Mouse (Mus musculus) hematopoietic stem cell, adult 5-6 weeks (primary cell): Measurements from ENCODE around the gene Cemip. TPM values are rescaled to one million over a fixed set of nuclear protein-coding genes. Genes with fewer than 3 reads are reported as not detected.

ENCODE experiments used
- ATAC-seq, 2 experiments: fragments of 125-278 bp in 1 of 2; replicated peaks in 1 of 2; 2 replicates each; pipeline ENCODE4 v1.8.0; 2016 to 2017; ENCODE audit warnings: inconsistent platforms in 2 of 2, mild to moderate bottlenecking in 2 of 2, moderate number of reproducible peaks in 2 of 2, low read depth in 1 of 2, moderate TSS enrichment in 1 of 2; ENCODE audit not compliant: low FRiP score in 2 of 2, poor library complexity in 2 of 2, severe bottlenecking in 2 of 2, insufficient read depth in 1 of 2, low TSS enrichment in 1 of 2
- total RNA-seq: library from RNA; stranded (forward); fragments of 172-1452, 232-1000 nt; gene quantifications from 2 replicates; pipeline ENCODE4 v1.2.3, GENCODE M21; 2017

Cemip gene
- total RNA-seq, 1 experiment from 2014 or later: not detected

DNA sequence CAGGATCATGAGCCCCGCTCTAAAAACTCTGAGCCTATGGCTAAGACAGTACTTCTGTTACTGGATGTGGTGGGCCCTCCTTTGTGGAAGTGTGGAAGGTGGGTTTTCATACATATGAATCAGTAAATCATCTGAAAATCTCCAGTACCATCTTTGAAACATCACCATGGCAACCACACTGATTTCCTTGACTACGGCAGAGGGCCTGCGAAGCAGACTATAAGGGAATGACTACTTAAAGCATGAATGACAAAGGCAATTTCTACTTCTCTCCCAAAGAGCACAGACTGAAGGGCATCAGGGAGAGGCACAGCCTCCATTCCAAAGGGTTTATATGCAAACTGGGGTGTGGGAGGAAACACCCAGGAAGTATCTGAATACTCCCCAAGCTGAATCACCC lies 84.8 kb downstream of the Cemip start:
- ATAC-seq: no peak

DNA sequence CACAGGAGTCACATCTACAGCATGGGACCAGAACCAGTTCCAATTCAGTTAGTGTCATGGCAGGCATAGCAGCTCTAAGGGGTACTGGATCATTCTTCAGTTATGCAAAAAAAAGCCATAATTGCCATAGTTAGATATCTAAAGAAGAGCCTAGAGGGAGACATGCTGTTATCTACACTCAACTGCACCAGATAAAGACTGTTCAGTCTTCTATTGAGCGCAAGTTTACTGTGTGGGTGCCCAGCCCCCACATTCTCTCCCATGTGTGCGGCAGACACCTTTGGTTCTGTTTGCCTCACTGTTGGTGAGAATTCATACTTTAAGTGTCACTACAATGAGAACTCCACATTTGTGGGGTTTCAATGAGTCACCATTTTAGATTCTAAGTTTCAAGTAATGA lies 85.6 kb downstream of the Cemip start:
- no peak for ATAC-seq

DNA sequence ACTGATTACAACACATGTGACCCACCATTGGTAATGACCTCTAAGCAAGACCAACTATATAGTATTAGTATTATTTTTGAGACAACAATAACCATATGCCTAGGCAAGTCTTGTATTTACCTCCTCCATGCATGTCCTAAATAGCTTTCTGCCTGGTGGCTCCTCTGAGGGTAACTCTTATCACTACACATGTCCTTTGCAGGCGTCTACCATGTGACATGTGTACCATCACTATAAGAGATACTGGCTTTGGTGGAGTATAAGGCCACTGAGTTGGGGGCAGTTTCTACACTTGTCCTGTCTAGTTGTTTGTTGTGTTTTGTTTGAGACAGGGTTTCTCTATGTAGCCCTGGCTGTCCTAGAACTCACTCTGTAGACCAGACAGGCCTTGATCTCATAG lies 86.7 kb downstream of the Cemip start:
- ATAC-seq: no peak

- no peak for ATAC-seq
Measured at GRCm38 (mm10) chr7:83994348-83994747, 92.0 kb downstream of the Cemip start.

DNA sequence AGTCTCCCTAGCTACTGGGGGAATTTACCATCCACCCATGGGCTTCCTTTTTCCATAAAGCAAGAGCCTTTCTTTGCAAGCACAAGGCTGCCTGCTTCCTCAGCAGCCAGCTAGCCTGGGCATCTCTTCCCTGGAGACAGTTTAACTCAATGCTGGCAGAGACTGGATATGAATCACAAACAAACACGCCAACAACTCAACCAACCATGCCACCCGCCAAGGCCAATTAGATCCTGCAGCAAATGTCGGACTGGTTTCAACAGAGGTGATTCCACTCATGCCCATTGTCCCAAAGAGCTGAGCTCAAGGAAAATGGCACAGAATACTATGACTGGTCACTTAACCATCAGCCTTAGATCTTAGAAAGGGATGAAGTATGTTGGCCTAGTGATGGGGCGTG lies 97.0 kb downstream of the Cemip start:
- no peak for ATAC-seq

GRCm38 (mm10) chr7:83985751-83986150 lies 100.6 kb downstream of the Cemip start:
- no peak for ATAC-seq

DNA sequence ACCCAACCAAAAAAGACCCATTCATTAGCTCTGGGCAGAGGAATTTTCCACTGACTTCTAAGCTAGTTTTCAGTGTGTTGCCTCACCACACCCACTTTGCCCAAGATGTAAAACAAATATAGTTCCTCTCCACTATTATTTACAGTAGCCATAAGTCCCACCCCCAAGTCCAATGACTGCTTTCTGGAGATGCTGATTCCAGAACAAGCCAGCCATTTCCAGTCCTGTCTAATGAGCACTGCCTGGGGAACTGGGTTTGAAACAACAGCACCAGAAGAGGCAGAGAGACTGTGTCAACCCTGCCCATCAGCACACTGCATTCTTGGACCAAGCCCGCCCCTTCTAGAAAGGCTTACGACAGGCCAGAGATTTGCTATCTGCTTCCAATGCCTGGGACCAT lies 103.7 kb downstream of the Cemip start:
- no peak for ATAC-seq

- ATAC-seq: no peak
Measured at GRCm38 (mm10) chr7:83978945-83979536, 107.3 kb downstream of the Cemip start.

DNA sequence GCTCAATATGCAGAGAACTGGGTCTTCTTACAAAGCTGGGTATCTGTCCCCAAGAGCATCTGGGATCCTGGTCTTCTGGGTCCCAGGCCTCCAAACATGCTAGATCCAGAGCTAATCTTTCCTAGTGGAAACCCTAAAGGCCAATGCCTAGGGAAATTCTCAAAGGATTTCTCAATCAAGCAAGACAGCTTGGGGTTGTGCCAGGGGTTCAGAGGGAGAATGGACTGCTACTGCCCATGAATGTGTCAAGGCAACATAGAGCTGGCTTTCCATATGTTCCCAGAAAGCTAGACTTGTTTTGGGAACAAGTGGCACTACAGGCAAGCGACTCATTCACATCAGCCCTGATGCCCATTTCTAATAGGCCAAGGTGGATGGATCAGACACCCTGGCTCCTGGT lies 107.9 kb downstream of the Cemip start:
- ATAC-seq: no peak

- ATAC-seq: no peak
Measured at GRCm38 (mm10) chr7:83976413-83976958, 109.8 kb downstream of the Cemip start.

DNA sequence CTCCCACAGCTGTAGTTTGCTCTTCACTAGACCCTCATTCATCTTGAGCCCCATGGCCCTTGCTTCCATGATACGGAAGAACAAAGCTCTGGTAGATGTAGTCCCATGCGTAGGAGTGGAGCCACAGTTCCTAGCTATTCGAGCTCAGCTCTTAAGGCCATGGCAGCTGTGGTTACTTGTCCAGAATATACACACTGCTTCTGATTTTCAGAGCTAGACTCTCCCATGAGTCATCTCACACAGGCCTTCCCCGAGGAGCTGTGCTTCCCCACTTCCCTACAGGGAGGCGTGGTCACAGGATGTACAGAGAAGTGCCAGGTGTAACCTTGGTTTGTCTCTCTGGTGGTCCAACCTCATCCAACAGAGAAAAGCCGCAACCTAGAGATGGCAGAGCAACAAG lies 111.0 kb downstream of the Cemip start:
- no peak for ATAC-seq

GRCm38 (mm10) chr7:83972485-83972884 lies 113.8 kb downstream of the Cemip start:
- ATAC-seq: no peak

GRCm38 (mm10) chr7:83966047-83966818 lies 120.1 kb downstream of the Cemip start:
- ATAC-seq: no peak

DNA sequence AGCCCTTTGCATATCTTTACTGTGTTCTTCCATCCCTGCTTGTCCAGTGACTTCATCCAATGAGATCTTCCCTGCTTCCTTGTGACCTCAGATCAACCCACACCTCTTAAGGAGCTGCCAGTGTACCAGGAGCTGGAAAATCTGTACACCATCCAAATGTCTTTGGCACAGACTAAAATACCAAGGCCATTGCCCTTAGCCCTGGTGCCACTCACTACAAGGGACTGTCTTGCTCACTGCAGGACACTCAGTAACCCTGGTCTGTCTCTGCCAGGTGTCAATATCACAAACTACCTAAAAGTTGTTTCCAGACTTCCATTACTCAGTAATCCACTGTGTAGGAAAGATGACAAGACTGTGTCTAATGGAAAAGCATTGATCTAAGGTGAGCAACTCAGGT lies 121.1 kb downstream of the Cemip start:
- no peak for ATAC-seq

DNA sequence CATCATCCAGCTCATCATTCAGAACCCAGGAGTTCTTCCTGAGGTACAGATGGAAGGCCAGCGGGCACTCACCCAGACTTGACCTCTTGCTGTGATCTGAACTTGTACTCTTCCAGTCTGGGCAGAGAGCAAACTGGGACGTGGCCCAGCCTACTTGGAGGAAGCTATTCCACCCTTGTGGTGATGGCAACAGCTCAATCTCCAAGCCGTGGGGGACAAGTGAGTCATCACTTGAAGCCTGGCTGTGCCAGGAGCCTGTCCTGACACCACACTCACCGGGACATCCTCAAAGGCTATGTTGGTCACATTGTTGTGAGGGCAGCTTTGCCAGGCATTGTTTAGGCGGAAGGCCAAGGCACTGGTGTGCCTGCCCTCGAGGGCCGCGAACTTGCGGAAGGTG lies 133.8 kb downstream of the Cemip start:
- no peak for ATAC-seq

DNA sequence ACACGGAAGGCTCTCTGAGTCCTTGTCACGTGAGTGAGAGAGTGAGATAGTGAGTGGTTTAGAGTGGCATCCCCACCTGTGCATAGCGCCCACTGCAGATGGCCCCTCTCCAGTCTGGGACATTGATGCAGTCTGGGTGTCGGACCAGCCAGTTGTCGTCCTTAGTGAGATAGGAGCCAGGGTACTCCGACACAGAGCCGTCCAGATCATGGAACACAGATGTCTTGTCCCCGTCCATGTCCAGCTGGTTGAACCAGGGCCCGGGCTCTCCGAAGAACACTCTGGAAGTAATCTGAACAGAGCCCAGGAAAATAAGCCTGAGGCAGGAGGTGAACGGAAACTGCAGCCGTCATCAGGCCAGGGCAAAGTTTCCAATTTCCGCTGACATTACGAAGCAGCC lies 135.0 kb downstream of the Cemip start:
- no peak for ATAC-seq

DNA sequence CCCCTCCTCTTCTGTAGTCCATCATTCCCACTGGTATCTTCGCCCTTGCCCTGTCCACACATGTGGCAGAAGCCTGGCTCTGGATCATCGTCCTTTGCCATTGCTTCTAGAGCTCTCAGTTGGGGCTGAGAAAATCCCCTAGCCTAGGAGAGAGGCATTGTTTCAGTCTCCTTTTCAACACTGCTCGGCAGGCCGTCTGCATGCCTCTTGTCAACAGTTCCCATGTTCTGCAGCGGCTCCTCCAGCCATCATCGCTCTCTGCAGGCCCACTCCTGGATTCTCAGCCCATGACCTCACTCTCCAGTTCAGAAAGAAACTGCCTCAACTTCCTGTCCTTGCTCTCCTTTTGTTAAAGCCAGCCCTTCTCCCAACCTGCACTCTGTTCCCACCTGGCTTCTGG lies 136.6 kb downstream of the Cemip start:
- no peak for ATAC-seq

DNA sequence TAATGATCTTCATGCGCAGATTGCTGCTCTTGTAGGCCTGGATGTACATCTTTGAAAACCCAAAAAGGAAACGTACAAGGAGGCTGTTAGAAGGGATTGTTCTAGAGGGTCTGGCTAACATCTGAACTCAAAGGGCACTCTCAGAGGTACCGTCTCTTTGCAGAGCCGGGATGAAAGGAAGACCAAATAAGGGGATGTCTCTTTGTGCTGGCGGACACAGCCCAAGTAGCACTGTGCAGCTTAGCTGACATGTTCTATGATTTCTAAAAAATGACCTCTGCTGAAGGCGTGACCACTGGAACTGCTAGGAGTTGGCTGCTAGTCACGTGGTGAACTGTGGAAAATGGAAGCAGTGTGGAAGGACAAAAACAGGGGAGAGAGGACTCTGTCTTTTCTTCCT lies 137.6 kb downstream of the Cemip start:
- no peak for ATAC-seq

DNA sequence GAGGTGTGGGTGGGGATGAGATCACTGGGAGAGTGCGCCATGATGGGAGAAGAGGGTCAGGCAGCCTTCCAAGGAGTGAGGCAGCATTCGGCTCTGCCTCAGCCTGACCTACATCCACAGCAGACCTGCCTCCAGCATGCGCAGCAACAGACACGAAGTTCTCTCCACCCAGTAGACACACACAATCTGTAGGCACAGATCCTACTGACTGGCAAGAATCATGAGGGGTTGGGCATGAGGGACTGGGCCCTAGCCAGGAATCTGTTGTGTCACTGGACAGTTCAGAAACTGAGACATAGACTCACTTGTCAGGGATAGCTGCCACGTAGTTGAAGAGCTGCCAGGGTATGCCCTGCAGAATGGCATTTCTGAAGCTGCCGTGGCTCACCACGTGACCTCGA lies 144.6 kb downstream of the Cemip start:
- no peak for ATAC-seq
